Mouse (Mus musculus) adrenal gland, postnatal 4 days (tissue): ENCODE measurements around the gene Cutc. TPM values are rescaled to one million over a fixed set of nuclear protein-coding genes. Genes with fewer than 3 reads are reported as not detected.

ENCODE experiments used
- DNase-seq, 2 experiments: peaks; one replicate each; pipeline ENCODE4 v3.0.0; 2021 to 2022; ENCODE audit warnings: low spot score in 2 of 2, mixed read lengths in 2 of 2
- total RNA-seq, 2 experiments: library from RNA; stranded (reverse); gene quantifications; 2 replicates each; pipeline ENCODE4 v1.2.3; 2021

Gene Cutc
- total RNA-seq, 2 experiments from 2014 or later, result 14.1 to 15.3 TPM

GRCm38 (mm10) chr19:43750008-43750407 lies 2.8 kb upstream of the Cutc start:
- no peak for DNase-seq

DNA sequence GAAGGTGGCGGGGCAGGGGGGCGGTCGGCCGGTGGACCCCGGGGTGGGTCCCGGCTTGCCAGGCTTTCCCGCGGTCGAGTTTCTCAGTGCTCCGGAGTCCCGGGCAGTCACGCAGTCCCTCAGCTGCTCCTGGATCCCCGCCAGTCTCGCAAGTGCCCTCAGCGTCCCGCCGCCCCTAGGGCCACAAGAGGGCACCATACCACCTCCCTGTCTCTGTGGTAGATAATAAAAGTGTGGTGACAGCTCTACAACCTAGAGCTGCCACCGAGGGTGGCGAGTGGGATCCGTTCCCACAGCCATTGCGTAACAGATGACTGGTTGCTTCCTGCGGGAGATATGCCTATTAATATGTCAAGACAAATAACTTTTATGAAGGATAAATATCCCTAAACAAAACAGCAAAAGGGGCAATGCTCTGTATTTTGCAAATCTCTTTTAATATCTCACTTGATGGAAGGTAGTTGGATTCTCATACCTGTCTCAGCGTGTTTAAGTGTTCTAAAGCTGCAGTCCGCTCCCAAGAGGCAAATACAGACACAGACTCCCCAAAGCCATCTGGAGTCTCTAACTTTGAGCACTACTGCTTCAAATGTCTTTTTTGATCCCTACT lies 535 bp downstream of the Cutc start:
- DNase-seq, result peak; percentile 82 to 85

GRCm38 (mm10) chr19:43754237-43754636 lies 1.4 kb downstream of the Cutc start:
- no peak for DNase-seq

DNA sequence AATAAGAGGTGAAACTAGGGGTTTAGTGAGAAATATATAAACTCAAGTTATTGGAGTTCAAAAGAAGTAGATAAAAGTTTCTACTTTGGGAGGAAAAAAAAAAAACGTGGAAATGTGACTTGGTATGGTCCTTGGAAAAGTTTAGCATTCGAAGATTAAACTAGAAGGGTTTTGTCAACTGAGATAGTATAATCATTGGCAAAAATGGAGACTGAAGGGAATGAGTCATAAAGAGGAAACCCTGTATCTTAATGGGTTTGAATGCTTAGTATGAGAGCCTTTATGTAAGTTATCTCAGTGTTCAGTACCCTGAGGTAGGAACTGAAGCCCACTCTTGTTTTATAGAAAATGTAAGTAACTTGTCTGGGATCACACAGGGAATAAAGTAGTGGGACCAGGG lies 2.1 kb downstream of the Cutc start:
- DNase-seq, result no peak

DNA sequence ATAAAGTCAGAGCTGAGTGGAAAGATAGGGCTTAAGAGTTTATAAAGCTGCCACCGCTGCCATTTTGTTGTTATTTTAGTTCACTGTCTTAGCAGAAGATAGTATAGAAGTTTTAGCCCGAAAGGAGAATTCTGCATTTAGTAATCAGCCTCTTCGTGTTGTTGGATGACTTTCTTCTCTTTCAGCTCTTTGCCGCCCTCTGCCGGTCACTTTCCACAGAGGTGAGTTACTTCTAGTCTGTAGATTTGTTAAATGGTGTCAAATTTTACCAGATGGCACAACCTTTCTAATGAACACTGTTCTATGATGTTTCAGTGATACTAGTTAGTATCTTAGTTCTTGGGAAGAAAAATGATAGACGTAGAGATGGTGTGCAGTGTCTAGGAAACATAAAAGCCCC lies 7.7 kb downstream of the Cutc start:
- DNase-seq, result peak; percentile 30 to 55

GRCm38 (mm10) chr19:43761543-43762256 lies 8.9 kb downstream of the Cutc start:
- DNase-seq, result no peak

GRCm38 (mm10) chr19:43762410-43762809 lies 9.6 kb downstream of the Cutc start:
- no peak for DNase-seq

DNA sequence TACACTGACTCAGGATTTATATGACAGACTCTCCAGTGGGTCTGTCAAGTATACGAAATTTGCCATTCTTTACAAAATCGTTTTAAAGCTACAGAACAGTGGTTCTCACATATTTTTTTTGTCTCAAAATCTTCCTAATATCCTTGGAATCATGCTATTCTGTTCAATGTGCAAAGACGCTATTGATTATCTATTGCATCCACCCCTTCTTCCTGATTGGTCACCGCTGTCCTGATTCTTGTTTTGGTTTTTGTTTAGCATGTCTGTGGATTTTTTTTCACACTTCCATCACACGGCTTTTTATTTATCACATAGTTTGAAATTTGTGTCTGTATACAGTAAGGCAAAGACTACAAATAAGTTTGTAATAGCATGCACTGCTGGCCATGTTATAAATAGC lies 13.7 kb downstream of the Cutc start:
- DNase-seq, result no peak

DNA sequence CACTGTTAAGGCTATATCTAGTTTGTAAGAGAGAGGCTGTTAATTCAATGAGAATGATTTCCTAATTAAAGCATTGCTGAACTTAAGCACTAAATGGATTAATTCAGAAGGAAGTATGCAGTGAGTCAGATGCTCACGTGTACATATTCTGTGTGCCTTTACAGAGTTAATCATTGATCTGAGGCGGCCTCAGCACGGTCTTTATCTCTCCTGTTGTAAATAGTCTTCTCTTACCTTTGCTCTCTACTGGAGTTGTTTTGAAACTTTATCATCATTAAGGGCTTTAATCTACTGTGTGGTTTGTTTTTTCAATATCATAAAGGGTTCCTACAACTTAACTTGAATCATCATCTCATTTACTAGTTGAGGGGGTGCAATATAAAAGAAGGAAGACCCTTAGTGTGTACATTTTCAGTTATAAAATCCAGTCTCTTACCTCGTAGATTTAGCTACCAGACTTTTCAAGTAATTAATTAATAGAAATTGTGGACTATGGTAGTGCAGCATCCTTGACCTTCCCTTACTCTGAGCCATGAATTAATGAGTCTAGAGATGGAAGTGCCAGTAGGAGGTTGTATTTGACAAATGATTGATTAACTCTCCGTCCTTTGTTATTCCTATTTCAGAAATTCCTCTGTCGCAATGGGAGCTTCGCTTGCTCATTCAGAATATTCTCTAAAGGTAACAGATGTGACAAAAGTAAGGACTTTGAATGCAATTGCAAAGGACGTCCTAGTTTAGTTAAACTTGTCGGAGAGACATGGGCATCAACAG lies 14.9 kb downstream of the Cutc start:
- no peak for DNase-seq

DNA sequence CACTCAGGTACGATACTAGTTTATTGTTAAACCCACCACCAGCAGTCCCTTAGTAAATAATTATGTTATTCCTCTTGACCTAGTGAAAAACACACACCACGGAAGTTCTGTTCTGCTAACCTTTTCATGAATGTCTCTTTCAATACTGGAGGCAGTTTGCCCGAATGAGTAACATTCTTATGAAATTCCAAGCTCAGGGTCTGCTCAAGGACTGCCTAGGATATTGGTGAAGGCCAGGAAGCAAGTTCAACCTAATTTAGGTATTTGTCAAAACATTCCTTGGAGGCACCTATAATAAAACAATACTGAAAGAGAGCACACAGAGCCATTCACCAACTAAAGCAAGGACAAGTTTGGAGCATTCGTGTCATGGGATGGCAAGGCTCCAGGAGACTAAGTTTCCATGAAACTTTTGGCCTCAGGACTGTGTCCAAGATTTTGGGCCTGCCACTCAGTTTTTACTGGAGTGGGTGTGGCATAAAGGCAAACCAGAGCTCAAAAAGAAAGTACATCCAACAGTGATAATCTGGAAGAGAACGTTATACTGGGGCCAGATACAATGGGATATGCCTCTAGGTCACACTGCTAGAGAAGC lies 16.7 kb downstream of the Cutc start:
- DNase-seq, result no peak

DNA sequence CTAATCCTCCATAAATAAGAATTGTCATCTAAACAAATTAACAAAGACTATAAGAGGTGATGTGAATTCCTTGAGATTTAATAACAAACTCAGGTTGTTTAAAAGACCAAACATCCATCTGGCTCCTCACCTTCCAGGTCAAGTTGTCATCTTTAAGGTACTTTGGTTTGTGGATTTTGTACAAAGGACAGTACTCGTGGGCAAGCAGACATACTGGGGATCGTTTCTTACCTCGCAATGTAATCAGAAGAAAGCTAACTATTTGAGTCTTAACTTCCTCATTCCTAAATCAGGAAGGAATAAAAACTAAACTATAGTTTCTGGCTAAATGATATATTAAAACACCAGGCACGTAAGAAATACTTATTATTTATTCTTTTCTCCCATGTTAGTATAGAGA lies 17.8 kb downstream of the Cutc start:
- DNase-seq, result no peak

- DNase-seq, result no peak
These were observed 18.7 kb downstream of the Cutc start for GRCm38 (mm10) chr19:43771499-43771969.

GRCm38 (mm10) chr19:43772311-43772710 lies 19.5 kb downstream of the Cutc start:
- DNase-seq, result no peak

DNA sequence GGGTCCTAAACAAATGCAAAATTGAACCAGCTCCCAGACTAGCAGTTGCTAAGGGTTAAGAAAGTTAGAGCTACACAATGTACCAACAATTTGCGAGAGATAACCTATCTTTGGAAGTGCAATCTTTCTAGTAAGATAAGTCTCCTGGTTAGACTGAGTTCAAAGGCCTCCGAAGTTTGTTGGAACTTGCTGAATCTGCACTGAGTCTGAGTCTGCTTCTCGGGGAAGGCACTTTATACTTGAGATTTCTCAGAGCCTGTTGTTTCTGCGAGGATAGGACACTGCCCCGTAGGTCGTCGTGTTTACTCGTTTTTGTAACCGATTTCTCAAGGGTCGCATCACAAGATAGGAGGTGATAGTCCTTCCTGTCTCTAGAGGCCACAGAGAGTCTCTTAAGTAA lies 22.6 kb downstream of the Cutc start:
- no peak for DNase-seq

- DNase-seq, result no peak
These were observed 23.8 kb downstream of the Cutc start for GRCm38 (mm10) chr19:43776561-43776960.

GRCm38 (mm10) chr19:43777308-43777707 lies 24.5 kb downstream of the Cutc start:
- DNase-seq, result no peak

DNA sequence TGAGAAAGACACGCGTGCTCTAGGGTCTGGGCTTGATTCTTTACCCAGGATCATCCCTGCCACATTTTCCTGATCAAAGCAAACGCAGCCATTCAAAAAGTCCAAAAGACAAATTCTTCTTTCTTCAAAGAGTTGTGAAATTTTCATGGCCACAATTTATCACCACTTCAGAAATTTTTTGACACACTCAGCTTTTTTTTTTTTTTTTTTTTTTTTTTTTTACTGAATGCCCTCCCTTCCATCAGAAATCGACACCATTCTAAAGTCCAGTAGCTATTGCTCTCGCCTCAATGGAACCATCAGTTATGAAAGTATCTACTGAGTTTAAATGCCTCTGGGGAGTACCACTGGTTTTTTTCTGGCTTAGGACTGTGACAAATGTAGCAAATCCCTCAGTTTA lies 27.6 kb downstream of the Cutc start:
- no peak for DNase-seq

DNA sequence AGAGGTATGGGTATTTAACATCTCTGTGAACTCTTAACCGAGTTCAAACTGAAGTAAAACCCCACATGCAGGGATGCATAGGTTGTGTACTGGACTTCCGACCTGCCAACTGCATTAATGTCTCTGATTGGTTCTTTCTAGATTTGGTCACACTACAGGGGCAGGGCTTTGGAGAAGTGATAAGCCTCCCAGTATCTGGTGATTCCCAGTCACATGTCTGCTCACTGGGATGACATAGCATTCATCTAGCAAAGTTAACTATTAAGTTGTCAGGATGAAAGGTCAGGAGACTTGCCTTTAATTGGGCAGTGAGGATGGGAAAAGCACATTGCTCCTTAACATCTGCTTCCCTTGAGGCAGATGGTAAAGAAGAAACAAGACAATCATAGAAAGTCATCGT lies 29.2 kb downstream of the Cutc start, which contains the start of gene Abcc2:
Abcc2 (plus strand) TSS at position 213 of the 400 bp plus-strand sequence.
- no peak for DNase-seq

DNA sequence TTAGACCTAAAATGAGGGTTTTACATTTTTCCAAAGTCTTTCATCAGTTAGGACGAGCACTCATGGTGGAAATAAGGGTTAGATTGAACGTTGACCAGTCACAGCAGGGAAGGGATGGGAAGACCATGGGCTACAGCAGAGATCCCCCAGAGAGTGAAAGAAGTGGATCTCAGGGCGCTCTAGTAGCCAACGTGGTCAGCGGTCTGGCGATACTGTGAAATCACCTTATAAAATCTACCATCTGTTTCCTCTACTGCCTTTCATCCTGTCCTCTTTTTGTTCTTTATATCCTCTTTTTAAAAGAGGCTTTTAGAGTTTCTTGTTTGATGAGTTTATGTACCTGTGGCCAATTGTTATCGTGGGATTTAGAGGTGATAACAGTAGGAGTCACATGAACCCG lies 32.0 kb downstream of the Cutc start:
- no peak for DNase-seq

DNA sequence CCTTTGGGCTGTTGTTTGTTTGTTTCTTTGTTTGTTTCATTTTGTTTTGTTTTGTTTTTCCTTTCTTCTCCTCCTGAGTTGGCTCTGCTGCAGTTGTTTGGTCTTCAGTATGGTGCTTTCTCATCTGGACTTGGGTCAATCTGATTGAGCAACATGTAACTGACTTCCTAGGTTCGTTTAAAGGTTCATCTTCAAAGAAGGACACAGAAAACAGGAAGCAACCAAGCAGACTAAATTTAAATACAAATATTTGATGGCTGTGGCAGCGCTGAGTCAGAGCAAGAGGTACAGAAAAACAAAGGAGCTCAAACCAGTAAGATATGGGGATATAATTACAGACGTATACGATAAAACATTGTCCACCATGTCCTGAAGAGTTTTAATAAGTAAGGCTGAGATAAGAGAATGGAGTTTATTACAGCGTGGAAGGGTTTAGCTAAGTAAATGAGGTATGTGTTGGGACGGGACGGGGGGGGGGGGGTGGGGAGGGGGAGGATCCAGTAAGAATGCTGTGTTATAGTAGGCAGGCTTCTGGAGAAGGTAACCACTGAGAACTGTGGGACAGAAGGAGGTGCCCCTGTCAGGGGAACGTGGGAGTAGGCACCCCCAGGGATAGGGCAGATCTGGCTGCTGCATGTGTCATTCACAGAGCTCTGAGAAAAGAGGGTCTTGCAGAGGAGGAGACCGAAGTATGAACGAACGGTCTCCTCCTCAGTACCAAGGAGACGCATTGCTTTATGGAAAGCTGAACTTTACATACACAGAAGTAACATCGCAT lies 33.6 kb downstream of the Cutc start:
- no peak for DNase-seq

GRCm38 (mm10) chr19:43789817-43790216 lies 37.0 kb downstream of the Cutc start:
- no peak for DNase-seq
